17 mouse cellular contexts compared by ENCODE assay signal in the genomic region with DNA sequence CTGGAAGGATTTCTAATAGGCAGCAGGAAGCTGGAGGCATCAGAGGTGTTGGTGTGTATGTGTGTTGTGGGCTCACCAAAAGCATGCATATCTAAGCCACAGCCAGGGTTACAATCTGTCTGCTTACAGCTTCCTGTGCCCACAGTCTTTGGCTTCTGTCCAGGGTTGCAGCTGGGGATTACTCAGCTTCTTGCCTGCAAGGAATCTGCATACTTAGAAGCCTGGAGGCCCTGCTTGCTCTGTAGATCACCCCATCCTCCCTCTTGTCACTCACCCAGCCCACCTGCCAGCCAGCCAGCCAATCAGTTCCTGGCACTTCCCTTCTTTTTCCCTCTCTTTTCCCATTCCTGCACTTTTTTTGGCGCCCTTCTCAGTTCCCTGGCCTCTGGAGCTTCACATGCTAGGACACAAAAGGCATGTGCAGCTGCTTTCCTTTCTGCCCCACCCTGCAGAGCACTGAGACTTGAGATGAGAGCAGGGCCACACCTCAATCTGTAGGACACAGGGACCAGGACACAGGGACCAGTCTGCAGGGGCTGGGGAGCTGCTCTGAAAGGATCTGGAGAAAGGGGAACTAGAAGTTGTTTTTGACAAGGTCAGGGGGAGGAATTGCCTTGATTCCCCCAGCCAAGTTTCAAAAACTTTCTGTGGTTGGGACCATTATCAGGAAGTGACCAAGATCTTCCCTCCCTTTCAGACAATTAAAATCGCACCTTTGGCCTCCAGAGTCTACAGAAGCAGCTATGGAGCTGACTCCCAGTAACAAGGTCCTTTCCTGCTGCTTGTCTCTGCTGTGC. TPM values are rescaled to one million over a fixed set of nuclear protein-coding genes. Genes with fewer than 3 reads are reported as not detected.
DNase-seq lines count a peak whose midpoint lies in the region; ATAC-seq lines count a peak whose summit lies in the region.
"Not testable (repeated sequence)": the region's sequence is repeated elsewhere in the genome, so short reads cannot be mapped to it uniquely, and the experiment has no call there.
"Had no signal": no experiment of that assay in that cellular context is flagged by ENCODE, and none has a peak within 500 bp of the region (broad histone marks: within the 10 kb centered on the region; RNA-seq: fewer than 3 reads in every experiment).

No protein-coding gene starts in this region.

- H3K36me3 ChIP-seq in forebrain, embryonic 14.5 days (ENCODE audit: control insufficient read depth, insufficient read depth, low read length); hindbrain, embryonic 16.5 days (ENCODE audit: control insufficient read depth, insufficient read depth, low read length); kidney, embryonic 16.5 days (ENCODE audit: insufficient read depth, low read length); lung, embryonic 16.5 days (ENCODE audit: control insufficient read depth, insufficient read depth, low read length); midbrain, embryonic 14.5 days (ENCODE audit: control insufficient read depth, insufficient read depth, low read length): not testable (repeated sequence)

- H3K4me1 ChIP-seq in forebrain, embryonic 14.5 days (ENCODE audit: control insufficient read depth, insufficient read depth, low read length); hindbrain, embryonic 16.5 days (ENCODE audit: control insufficient read depth, insufficient read depth, low read depth, low read length); kidney, embryonic 16.5 days (ENCODE audit: insufficient read depth, low read length); lung, embryonic 16.5 days (replicated peaks; ENCODE audit: control insufficient read depth, insufficient read depth, low read length); midbrain, embryonic 14.5 days (ENCODE audit: control insufficient read depth, insufficient read depth, low read length): not testable (repeated sequence)

- H3K4me2 ChIP-seq in forebrain, embryonic 14.5 days (ENCODE audit: low read length); hindbrain, embryonic 16.5 days (ENCODE audit: low read length); kidney, embryonic 16.5 days (replicated peaks; ENCODE audit: low read depth, low read length); lung, embryonic 16.5 days (ENCODE audit: low read depth, low read length); midbrain, embryonic 14.5 days (ENCODE audit: low read length): not testable (repeated sequence)

- not testable (repeated sequence) for H3K27ac ChIP-seq in forebrain, embryonic 14.5 days (ENCODE audit: low read depth, low read length); hindbrain, embryonic 16.5 days (ENCODE audit: low read depth, low read length); kidney, embryonic 16.5 days (ENCODE audit: low read length); lung, embryonic 16.5 days (ENCODE audit: low read length); midbrain, embryonic 14.5 days (replicated peaks; ENCODE audit: low read depth, low read length)

- DNase-seq in forebrain, embryonic 14.5 days (ENCODE audit: low spot score); midbrain, embryonic 14.5 days: not testable (repeated sequence)
- peak; percentile 6 for DNase-seq in right cerebral cortex, adult 18-20 months

- not testable (repeated sequence) for H3K4me3 ChIP-seq in forebrain, embryonic 14.5 days (ENCODE audit: low read depth, low read length); hindbrain, embryonic 16.5 days (ENCODE audit: low read length); kidney, embryonic 16.5 days (ENCODE audit: low read length); lung, embryonic 16.5 days (ENCODE audit: low read length); midbrain, embryonic 14.5 days (replicated peaks; ENCODE audit: low read depth, low read length)

- not testable (repeated sequence) for H3K27me3 ChIP-seq in forebrain, embryonic 14.5 days (replicated peaks; ENCODE audit: control insufficient read depth, insufficient read depth, low read length); hindbrain, embryonic 16.5 days (replicated peaks; ENCODE audit: control insufficient read depth, insufficient read depth, low read length); kidney, embryonic 16.5 days (ENCODE audit: insufficient read depth, low read length); lung, embryonic 16.5 days (ENCODE audit: control insufficient read depth, insufficient read depth, low read depth, low read length); midbrain, embryonic 14.5 days (ENCODE audit: control insufficient read depth, insufficient read depth, low read length)

- WGBS in forebrain, embryonic 14.5 days, result no CpG with 5 or more reads among the region's 2 CpGs
- WGBS in hindbrain, embryonic 16.5 days, result no CpG with 5 or more reads among the region's 2 CpGs
- WGBS in kidney, embryonic 16.5 days, result no CpG with 5 or more reads among the region's 2 CpGs
- WGBS in lung, embryonic 16.5 days, result no CpG with 5 or more reads among the region's 2 CpGs
- WGBS in midbrain, embryonic 14.5 days, result no CpG with 5 or more reads among the region's 2 CpGs

- not testable (repeated sequence) for H3K9ac ChIP-seq in forebrain, embryonic 14.5 days (ENCODE audit: low read length); hindbrain, embryonic 16.5 days (ENCODE audit: low read depth, low read length); kidney, embryonic 16.5 days (replicated peaks; ENCODE audit: low read length); lung, embryonic 16.5 days (ENCODE audit: low read length); midbrain, embryonic 14.5 days (replicated peaks; ENCODE audit: low read length)

- not testable (repeated sequence) for H3K9me3 ChIP-seq in forebrain, embryonic 14.5 days (replicated peaks; ENCODE audit: control insufficient read depth, low read length); hindbrain, embryonic 16.5 days (ENCODE audit: control insufficient read depth, low read length); kidney, embryonic 16.5 days (ENCODE audit: low read length); lung, embryonic 16.5 days (ENCODE audit: control insufficient read depth, low read length); midbrain, embryonic 14.5 days (ENCODE audit: control insufficient read depth, low read length)

- ATAC-seq in common myeloid progenitor, adult 5-6 weeks (replicated peaks; ENCODE audit: low read depth, poor library complexity, severe bottlenecking), result peak; percentile 80
- peak; percentile 91 for ATAC-seq in forebrain, embryonic 14.5 days
- peak; percentile 93 for ATAC-seq in granulocyte monocyte progenitor cell, adult 5-6 weeks (replicated peaks; ENCODE audit: poor library complexity, severe bottlenecking)
- peak; percentile 77 for ATAC-seq in hindbrain, embryonic 16.5 days
- peak; percentile 69; the same call in 1 of the 2 replicates for ATAC-seq in kidney, embryonic 16.5 days (ENCODE audit: low FRiP score, low TSS enrichment)
- ATAC-seq in lung, embryonic 16.5 days (ENCODE audit: low read depth), result peak; percentile 45; the same call in 1 of the 2 replicates
- ATAC-seq in midbrain, embryonic 14.5 days (ENCODE audit: low FRiP score, low TSS enrichment), result peak; percentile 81

RNA-seq across cellular contexts. Expression of a gene that starts 32.9 kb away (rescaled TPM):
- not detected in 2 replicates for total RNA-seq in common myeloid progenitor, adult 5-6 weeks (2017)
- polyA plus RNA-seq in forebrain, embryonic 14.5 days (2014; fragmentation: Nextera tagmentation; extraction: Ambion mirVana), result 3.6 and 5.8 TPM in 2 replicates
- total RNA-seq in granulocyte monocyte progenitor cell, adult 5-6 weeks (2014; fragmentation: Nextera tagmentation), result not detected in 2 replicates
- not detected in 2 replicates for total RNA-seq in granulocyte monocyte progenitor cell, adult 5-6 weeks (2017)
- 2.3 and 2.5 TPM in 2 replicates for polyA plus RNA-seq in hindbrain, embryonic 16.5 days (2015; fragmentation: Nextera tagmentation; extraction: Ambion mirVana)
- polyA plus RNA-seq in kidney, embryonic 16.5 days (2015; fragmentation: Nextera tagmentation; extraction: Ambion mirVana), result 13.1 and 14.0 TPM in 2 replicates
- 9.4 and 9.7 TPM in 2 replicates for polyA plus RNA-seq in lung, embryonic 16.5 days (2015; fragmentation: Nextera tagmentation; extraction: Ambion mirVana)
- polyA plus RNA-seq in midbrain, embryonic 14.5 days (2014; fragmentation: Nextera tagmentation; extraction: Ambion mirVana), result 1.7 and 4.3 TPM in 2 replicates
- total RNA-seq: adrenal gland, adult 8-10 months; gastrocnemius, adult 2 months; gastrocnemius, postnatal 36 days; heart, adult 2 months; layer of hippocampus, adult 8-10 months; layer of hippocampus, postnatal 36 days had no signal
- polyA plus RNA-seq: cerebellum, adult 2 months; kidney, adult 2 months; small intestine, adult 2 months had no signal
